Mouse (Mus musculus): Measurements from ENCODE around the gene Atp5k.

The Atp5k gene

DNA sequence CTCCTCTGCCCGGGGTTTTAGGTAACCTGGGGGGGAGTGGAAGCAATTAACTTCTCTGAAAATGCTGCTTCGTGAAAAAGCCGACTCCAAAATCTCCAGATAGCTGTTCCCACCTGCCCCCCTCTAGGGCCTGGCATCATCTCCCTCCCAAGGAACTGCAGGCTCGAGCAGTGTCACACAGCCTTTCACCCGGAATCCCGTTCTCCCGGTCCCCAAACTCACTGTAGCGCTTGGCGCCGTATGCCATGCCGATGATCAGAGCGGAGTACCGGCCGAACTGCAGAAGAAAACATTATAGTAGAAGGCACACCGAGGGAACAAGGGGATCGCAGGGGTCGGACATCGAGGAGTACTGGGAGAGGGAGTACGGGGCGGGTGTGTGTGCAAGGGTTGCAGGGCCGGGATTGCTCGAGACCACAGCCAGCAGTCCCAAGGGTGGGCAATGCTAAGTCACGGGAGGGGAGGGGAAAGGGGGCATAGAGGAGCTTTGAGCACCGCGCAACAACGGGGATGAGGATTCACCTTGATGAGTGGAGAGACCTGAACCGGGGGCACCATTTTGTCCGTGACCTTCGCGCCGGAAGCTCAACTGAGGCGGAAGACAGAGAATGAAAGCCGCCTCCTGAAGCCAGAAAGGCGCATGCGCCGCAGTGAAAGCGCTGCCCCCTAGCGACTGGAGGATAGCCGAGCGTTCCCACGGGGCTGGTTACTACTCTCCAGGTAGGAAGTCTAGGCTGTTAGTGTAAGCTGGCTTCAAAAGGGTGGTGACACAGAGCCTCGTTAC is at the start of gene Atp5k:
TSS of gene Atp5k (minus strand) at position 645 of the 784 bp plus-strand sequence.
- peak; percentile 86 for DNase-seq (ENCODE audit: low spot score)

- DNase-seq (ENCODE audit: low spot score) = no peak
Measured at GRCm38 (mm10) chr5:108483006-108483405, 48.8 kb upstream of the Atp5k start.

DNA sequence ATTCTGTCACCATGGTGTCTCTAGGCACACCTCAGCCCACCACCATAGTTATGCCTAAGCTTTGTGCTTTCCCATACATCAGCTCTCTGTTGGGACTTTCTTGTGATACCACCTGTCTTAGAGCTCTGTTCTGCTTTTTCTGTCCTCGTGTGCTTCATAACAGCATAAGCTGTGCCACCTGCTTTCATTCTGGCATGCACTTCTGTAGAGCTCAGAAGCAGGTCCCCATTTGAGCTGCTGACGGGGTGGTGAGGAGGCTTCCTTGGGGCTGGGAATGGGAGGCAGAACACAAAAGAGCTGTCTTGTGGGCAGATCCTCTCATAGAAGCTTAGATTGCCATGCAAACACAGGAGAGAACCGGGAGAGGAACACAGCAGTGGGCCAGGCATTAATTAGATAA is 41.7 kb upstream of the Atp5k start:
- DNase-seq (ENCODE audit: low spot score) = no peak

DNA sequence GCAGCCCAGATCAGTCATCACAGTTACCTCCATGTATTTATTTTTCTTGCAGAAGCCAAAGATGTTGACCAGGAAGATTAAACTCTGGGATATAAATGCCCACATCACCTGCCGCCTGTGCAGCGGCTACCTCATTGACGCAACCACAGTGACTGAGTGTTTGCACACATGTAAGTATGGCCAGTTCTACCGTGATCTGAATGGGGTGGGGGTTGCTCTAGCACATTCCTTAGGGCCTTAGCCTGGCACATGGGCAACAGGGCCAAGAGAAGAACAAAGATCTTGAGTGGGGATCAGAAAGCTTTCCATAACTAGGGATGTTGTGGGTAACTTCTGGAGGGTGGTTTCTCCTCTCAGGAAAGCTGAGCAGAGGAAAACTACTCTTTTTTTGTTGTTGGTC is 39.5 kb upstream of the Atp5k start:
- DNase-seq (ENCODE audit: low spot score) = no peak

GRCm38 (mm10) chr5:108469617-108470016 is 35.4 kb upstream of the Atp5k start:
- DNase-seq (ENCODE audit: low spot score) = no peak

DNA sequence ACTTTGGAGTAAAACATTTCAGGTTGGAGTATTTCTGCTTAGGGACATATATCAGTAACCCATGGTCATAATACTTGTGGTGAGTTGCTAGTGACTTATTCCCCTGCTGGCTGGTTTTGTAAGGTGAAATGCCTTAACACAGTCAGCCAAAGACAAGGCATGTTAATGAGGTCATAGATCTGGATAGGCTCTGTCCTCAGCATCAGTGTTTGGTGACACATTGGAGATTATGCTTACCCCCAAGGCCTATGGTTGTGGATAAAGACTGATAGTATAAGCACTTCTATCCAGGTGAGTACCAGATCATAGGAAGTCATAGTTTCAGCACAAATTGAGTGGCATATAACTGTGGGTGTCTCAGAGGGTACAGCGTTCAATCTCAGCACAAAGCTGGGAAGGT is 32.4 kb upstream of the Atp5k start:
- no peak for DNase-seq (ENCODE audit: low spot score)

DNA sequence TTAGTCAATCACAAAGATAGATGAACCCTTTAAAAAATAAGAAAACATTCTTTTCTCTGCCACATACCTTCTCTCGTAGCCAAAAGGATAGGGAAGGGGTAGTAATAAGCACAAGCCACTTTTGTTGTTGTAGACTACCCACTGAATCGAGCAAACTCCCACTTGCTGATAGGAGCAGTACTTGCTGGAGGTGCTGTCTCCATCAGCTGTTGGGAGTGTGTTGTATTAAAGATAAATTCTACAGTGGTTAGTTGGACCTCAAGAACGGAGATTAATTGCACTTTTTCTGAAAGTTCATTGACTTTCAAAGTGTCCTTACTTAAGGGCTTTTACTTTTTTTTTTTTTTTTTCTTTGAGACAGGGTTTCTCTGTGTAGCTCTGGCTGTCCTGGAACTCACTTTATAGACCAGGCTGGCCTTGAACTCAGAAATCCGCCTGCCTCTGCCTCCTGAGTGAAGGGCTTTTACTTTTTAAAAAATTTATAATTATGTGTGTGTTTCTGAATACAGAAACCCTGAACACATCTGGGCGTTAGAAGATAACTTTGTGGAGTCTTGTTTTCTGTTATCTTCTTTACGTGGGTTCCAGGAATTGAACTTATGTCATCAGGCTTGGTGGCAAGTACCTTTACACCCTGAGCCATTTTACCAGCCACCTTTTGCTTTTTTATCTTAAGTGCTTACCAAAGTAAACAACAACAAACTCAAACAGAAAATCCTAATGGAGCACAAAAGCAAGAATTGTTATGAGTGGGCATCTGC is 31.1 kb upstream of the Atp5k start:
- no peak for DNase-seq (ENCODE audit: low spot score)

- no peak for DNase-seq (ENCODE audit: low spot score)
Measured at GRCm38 (mm10) chr5:108462446-108462845, 28.2 kb upstream of the Atp5k start.

- peak; percentile 95 for DNase-seq (ENCODE audit: low spot score)
Measured at GRCm38 (mm10) chr5:108461082-108462065, 27.1 kb upstream of the Atp5k start, which contains the start of gene Pcgf3. Pcgf3 (plus strand) TSS chr5:108461232.

DNA sequence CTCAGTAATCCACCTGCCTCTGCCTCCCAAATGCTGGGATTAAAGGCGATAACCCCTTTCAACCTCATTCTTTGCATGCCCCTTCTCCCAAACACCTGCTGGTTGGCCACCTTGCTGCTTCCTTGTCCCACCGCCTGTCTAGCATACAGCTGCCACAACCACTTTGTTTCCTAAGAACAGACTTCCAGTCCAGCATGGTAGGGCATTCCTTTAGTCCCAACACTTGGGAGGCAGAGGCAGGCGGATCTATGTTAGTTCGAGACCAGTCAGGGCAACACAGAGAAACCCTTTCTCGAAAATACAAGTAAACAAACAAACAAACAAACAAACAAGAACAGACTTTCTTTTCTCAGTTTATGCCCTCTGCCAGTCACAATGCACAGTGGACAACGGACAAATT is 26.2 kb upstream of the Atp5k start:
- no peak for DNase-seq (ENCODE audit: low spot score)

GRCm38 (mm10) chr5:108458706-108459105 is 24.5 kb upstream of the Atp5k start:
- no peak for DNase-seq (ENCODE audit: low spot score)

GRCm38 (mm10) chr5:108454094-108454493 is 19.8 kb upstream of the Atp5k start:
- no peak for DNase-seq (ENCODE audit: low spot score)

DNA sequence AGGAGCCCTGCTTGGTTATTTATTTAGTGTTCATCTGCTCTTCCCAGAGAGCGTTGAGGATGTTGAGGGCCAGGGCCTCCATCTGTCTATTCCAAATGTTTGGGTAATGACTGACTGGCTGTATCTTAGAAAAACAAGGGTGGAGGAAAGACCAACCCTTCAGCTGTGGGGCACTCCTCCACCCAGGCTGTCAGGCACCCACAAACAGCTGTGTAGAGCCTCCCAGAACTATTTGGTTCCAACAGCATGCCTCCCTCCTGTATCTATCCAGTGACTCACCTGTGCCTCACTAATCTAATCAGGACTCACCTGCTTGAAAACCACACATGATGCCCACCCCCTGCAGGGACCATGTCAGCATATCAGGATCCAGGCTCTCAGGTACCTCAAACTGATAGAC is 18.2 kb upstream of the Atp5k start:
- DNase-seq (ENCODE audit: low spot score) = no peak

DNA sequence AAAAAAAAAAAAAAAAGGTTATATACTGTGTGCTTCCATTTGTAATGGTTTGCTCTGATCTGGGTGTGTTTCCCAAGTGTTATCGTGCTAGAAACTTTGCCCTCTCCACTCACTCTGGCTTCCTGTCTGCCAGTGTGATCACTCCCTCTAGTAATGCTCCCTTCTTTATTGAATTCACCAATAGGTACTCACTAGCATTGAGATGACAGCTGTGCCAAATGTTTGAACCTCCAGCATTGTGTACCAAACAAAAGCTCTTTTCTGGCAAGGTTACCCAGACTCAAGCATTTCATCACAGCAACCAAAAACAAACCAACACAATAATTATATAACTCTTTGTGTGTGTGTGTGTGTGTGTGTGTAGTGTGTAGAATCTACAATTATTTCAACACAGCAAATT is 17.4 kb upstream of the Atp5k start:
- DNase-seq (ENCODE audit: low spot score) = no peak

- no peak for DNase-seq (ENCODE audit: low spot score)
Measured at GRCm38 (mm10) chr5:108450837-108451540, 16.7 kb upstream of the Atp5k start.

- no peak for DNase-seq (ENCODE audit: low spot score)
Measured at GRCm38 (mm10) chr5:108448785-108449668, 14.8 kb upstream of the Atp5k start, which contains the start of gene Mfsd7a. Mfsd7a (minus strand) TSS chr5:108448891.

DNA sequence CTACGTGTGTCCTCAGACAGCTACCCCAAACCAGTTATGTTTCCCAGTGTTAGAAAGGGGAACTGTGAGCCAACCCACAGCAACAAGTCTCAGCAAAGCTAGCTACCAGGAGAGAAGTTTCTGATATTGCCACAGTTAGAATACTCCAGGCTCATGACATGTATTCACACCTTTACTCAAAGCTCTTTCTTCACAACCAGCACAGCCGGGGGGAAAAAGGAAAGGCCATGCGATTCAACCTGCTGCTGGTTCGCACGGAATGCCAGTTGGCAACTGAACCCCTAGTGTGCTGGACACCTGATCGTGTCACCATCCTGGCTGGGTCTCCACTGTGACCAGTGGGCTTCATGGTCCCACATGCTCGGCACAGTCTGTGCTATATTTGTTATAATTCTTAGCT is 13.6 kb upstream of the Atp5k start:
- DNase-seq (ENCODE audit: low spot score) = no peak

DNA sequence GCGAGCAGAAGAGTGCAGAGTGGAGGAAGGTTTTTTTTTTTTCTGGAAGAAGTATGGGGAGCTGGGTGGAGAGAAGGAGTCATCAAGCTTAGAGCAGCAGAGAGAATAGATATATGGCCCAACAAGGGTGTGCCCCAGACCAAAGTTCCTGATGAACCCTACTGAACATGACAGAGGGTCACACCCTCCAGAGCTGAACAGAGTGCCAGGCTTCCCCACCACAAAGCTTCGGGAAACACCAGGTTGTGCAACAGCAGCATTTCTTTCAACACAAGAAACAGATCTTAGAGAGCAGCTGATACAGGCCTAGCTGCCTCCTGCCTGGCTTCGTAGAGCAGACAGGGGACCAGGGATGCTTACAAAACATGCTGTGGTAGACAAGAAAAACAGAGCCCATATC is 12.7 kb upstream of the Atp5k start:
- DNase-seq (ENCODE audit: low spot score) = no peak

- DNase-seq (ENCODE audit: low spot score) = no peak
Measured at GRCm38 (mm10) chr5:108436101-108436500, 1.9 kb upstream of the Atp5k start.

- no peak for DNase-seq (ENCODE audit: low spot score)
Measured at GRCm38 (mm10) chr5:108431196-108431595, 3.1 kb downstream of the Atp5k start.
